Mouse (Mus musculus) lung, adult 2 months (tissue): ENCODE results near the gene C1qtnf2.

Experiments used
- CTCF ChIP-seq: fragments of 200-500 bp; IDR thresholded peaks from 2 replicates; pipeline ENCODE4 v1.5.1; 2011; ENCODE audit warnings: mild to moderate bottlenecking, low read length, control low read depth; ENCODE audit not compliant: insufficient read depth
- POLR2A ChIP-seq: fragments of 200-500 bp; IDR thresholded peaks from 2 replicates; pipeline ENCODE4 v1.6.1; 2011; ENCODE audit warnings: low read depth, mild to moderate bottlenecking, control low read depth, low read length, borderline replicate concordance; ENCODE audit errors: extremely low read depth

DNA sequence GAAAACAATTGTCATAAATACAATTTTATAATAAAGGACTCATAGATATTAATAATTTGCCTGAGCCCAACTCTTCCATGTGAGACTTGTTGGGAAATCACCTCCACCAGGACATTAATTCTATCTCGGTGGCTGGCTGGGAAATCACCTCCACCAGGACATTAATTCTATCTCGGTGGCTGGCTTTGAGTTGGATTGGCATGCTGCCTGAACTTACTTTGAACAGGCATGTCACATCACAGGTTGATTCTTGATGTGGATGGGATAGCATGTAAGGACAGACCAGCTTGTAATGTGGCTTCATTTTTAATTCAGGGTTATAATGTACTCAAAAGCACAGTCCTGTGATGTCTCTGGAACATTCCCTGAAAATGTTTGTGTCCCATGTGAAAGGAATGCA lies 24.2 kb upstream of the C1qtnf2 start:
- TF ChIP-seq POLR2A (no peak), CTCF (no peak)
